Mouse (Mus musculus): Measurements from ENCODE around the gene Ube2n.
"Not testable (repeated sequence)": the region's sequence is repeated elsewhere in the genome, so short reads cannot be mapped to it uniquely, and the experiment has no call there.

Ube2n gene

DNA sequence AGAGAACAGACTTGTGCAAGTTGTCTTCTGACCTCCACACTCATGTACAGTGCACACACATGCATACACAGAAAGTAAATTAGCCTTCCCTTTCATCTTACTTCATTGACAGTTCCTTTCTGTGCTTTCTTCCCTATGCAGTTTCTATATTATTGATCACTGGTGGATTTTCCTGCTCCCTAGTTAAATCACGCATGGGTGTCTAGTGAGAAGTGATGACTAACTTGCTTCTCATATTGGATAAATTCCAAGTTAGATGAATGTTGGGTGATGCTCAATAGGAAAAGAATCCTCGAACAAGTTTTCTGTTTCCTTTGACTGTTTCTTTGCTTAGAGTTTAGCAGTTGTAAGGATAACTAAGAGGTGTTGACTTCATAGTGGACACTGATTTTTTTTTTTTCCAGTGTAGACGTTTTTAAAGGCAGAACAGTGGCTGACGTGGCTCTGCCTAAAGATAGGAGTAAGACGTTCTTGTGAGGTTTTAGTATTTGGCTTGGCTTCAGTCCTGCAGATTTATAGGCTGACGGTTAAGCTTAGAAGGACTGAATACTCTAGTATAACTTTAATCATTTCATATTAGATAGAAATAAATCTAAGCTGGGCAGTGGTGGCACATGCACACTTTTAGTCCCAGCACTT is 10.2 kb downstream of the Ube2n start:
- intact Hi-C loops (cut with DNase I) = no loop called here

DNA sequence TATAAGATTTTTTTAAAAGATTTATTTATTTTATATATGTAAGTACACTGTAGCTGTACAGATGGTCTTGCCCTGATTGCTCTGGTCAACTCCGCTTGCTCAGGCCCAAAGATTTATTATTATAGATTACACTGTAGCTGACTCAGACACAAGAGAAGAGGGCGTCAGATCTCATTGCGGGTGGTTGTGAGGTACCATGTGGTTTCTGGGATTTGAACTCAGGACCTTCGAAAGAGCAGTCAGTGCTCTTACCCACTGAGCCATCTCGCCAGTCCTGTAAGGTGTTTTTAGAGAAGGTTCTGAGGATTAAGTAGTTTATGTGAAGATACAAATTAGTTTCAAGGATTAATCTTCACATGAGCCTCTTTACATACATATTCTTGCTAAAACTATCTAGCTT is 10.9 kb downstream of the Ube2n start:
- intact Hi-C loops (cut with DNase I) = no loop called here

DNA sequence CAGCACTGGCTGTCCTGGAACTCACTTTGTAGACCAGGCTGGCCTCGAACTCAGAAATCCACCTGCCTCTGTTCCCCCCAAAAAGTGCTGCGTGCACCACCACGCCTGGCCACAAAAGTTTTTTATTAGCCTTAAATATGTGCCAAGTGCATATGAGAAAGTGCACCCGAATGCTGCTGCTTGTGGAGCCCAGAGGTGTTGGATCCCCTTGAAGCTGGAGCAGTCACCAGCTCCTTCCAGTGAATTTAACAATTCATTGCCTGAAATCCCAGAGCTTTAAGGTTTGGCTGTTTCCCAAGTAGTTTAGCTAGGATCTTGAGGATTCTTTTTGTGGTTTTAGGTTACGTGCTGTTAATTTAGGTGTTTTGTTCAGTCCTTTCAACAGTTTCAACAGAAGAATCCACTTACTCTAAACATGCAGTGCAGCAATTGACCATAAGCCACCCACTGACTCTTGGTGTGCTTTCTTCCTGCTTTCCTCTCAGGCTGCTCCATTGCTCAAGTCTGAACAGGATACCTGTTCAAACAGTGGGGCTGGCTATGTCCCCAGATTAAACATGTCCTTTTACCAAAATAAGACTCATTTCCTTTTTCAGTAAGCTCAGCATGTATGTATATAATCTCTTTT is 11.7 kb downstream of the Ube2n start:
- intact Hi-C loops (cut with DNase I) = no loop called here

DNA sequence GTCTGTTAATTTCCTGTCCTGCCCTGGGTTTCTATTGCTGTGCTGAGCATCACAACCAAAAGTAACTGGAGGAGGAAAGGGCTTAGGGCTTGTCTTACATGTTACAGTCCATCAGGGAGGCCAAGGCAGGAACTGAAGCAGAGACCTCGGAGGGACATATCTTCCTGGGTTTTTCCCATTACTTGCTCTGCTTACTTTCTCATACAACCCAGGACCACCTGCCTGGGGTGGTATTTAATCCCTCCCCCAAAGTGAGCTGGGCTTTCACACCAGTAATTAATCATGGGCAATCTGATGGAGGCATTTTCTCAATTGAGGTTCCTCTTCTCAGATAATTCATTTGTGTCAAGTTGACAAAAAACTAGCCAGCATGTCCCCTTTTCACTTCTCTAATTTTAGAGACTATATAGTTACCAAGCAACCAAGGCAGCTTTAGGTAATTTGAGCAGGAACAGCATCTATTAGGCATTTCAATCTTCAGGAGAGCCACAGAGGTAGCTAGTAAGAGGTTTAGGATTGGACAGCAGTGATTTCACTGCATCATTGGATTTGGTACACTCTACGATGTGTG is 15.7 kb downstream of the Ube2n start:
- intact Hi-C loops (cut with DNase I) = no loop called here

DNA sequence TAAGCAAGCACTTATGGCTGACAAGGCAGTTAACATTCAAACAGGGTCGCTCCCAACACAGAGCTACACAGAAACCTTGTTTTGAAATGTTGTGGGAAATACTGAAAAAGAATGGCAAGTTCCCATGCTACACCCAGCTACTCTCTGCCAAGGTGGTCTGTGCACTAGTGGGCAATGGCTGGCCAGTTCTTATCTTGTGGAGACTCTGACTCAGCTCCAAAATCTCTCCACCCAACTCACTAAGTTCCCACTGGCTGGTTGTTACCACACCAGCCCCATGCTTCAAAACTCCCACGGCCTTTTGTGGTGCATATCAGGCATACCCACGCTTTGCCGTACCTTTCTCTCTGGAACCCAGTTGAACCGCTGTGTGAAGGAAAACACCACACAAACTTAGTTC is 18.0 kb downstream of the Ube2n start:
- intact Hi-C loops (cut with DNase I) = no loop called here

DNA sequence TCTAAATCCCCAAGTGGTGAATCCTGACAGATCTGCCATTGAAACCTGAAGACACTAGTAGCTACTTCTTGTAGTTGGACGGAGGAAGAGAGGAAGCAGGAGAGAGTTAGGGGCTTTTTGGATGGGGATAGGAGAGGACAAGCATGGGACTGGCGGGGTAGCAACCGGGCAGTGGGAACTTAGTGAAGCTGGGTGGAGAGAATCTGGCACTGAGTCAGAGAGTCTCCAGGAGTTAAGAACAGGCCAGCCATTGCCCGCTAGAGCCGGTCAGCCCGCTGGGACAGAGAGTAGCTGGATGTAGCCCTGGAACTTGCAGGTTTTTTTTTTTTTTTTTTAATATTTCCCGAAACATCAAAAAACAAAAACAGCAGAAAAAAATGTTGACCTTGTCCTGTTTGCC is 18.4 kb downstream of the Ube2n start:
- intact Hi-C loops (cut with DNase I) = no loop called here

DNA sequence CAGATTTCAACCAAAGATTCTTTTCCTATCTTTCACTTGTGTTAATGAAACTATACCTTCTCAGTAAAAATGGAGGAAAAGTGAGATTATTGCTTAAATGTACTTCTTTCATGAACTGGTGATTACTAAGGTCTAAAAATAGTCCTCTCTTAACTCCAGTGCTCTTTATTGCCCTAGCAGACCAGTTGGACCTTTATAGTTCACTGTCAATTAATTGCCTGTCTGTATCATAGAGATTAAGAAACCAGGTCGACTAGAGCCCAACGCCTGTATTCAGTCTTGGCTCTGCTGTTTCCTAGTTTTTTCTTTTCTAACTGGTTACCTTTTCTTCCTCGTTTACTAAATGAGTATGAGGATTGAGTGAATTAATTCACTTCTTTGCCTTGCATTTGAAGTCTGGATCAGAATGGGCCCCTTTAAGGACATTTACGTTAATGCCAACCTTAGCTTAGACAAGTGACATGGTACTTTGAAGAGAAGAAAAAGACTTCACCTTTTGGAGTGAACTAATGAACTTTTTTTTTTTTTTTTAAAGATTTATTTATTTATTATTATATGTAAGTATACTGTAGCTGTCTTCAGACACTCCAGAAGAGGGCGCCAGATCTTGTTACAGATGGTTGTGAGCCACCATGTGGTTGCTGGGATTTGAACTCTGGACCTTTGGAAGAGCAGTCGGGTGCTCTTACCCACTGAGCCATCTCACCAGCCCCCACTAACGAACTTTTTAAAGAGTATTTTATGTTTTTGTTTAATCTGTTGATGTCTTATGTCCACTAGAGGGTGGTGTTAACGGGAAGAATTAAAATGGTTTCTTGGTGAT is 20.7 kb downstream of the Ube2n start:
- intact Hi-C loops (cut with DNase I) = no loop called here

DNA sequence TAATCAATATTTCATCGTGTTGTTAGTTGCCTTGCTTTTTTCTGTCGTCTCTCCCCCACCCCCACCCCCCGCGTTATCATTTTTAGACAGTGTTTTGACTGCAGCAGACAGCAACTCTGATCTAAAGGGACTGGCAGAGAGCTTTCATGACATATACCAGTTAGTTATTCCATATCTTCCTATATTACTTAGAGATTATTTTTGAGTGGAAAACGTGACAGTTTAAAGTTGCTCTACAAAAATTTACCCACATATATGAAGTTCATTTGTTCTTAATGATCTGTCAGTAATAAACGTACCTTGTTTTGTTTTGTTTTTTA is 21.2 kb downstream of the Ube2n start:
- intact Hi-C loops (cut with DNase I) = no loop called here

DNA sequence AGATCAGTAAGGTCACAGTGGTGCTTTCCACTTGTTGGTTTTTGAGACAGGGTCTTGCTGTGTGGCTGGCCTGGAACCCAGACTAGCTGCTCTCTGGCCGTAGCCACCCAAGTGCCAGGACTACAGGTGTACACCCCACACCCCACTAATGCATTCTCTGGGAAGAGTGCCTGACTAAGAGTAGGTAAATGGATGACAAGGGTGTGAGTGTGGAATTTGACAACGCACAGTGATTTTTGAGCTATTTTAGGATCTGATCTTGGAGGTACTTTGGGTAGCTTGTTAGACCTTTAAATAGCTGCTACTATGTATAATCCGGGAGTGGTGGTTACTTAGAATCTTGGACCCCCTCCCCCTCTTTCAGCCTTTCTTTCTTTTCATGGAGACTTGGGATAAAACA is 24.3 kb downstream of the Ube2n start:
- intact Hi-C loops (cut with DNase I) = no loop called here

DNA sequence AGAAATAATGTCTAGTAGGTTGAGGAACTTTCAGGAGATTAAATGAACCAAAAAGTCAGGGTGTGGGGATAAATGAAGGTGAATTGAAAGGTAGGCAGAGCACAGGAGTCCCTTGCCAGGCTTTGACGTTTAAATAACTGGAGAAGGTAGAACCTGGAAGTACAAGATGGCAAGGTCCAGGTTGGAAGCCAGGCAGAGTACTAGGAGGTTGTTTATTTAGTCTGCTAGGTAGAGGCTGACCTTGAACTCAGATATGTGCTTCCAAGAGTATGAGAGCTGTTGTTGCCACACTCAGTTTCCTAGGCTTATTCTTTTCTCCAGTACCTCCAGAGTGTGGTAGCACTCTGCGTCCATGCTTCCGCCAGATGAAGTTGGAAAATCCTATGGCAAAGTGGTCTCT is 24.9 kb downstream of the Ube2n start:
- intact Hi-C loops (cut with DNase I) = no loop called here

DNA sequence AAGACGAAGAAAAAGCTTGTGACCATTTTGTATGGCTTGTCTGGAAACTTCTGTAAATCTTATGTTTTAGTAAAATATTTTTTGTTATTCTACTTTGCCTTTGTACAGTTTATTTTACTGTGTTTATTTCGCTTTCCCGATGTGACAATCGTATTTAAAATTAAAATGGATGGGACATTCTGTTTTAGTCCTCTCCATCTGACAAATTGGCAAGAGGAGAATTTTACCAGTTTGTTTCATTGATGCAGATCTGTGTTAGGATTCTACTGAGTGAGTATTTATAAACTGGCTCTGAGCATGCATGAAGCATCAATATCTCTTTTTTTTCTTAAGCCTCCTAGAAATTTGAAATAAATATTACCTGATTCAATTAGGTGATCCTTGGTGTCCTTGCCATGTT is 28.0 kb downstream of the Ube2n start:
- intact Hi-C loops (cut with DNase I) = no loop called here

DNA sequence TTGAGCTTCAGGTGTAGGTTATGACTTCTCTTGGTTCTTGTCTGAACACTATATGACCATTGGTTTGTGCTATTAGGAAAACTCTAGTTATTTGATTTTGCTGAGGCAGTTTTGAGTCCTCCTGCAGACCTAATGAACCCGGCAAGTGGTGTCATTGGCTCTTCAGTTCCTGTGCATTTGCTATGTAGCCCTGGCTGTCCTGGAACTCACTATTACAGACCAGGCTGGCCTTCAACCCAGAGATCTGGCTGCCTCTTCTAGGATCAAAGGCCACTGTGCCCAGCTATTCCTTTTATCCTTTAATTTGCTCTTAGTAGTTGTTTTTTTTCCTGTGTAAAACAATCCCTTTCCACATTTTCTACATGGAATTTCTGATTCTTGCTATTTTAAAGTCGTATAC is 28.4 kb downstream of the Ube2n start:
- intact Hi-C loops (cut with DNase I) = no loop called here

DNA sequence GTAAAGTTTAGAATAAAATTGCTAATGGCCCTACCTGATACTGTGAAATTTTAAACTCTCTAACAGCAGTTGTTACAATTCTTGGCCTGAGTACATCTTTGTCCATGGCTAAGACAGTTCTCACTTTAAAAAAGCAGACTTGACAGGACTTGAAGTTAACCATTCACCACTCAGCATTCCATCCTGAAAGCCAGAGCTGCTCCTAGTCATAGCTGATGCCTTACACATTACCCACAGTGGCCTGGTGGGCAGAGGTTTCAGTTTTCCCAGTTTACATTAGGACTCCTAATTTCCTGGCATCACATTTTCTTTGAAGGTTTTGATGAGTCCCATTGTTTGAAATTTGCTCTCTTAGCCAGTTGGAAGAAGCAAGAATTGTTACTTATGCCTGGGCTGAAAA is 29.1 kb downstream of the Ube2n start:
- intact Hi-C loops (cut with DNase I) = no loop called here

DNA sequence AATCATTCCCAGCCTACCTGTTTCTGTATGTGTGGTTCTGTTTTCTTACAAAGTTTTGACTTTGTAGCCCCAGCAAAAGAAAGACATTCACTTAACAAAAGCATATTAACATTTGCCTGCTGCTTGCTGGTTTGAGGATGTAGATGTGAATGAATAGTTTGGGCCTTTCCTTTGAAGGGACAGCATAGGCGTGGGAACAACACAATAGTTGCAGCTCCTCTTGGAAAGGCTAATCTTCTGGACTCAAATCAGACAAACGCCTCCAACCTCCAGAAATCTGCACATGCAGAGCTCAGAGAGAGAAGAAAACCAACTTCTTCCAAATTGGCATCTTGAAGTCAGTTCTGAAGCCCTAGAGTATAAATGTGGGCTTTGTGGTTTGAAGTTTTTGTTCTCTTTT is 29.7 kb downstream of the Ube2n start:
- intact Hi-C loops (cut with DNase I) = no loop called here

DNA sequence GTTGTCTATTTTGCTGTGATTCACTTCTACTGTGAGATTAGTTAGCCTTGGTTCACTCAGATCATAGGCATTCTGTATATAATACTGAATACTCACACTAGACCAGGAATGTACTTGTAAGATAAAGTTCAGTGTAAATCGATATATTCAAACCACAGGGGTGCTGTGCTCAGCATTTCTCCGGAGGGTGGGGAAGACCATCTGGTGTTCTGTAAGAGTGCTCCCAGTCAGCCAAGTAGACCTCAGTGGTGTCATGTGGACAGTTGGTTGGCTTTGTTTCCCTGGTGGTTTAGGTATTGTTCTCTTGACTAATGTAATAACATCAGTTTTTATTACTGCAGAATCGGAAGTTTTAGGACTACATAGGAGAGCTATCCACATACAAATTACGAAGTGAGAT is 30.1 kb downstream of the Ube2n start:
- intact Hi-C loops (cut with DNase I) = no loop called here

DNA sequence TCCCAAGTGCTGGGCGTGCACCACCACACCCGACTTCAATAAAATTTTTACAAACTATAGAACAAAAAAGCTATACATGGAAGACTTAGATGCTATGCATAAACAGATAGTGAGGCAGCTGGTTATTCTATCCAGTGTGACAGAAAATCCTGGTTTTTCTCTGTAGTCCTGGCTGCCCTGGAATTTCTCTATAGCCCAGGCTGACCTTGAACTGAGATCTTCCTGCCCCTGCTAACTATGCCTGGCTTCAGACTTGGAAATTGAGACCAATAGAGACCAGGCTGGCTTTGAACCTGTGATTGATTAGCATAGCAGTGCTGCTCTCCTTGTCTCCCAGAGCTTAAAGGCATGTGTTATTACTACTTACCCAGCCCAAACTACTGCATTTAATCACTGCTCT is 31.2 kb downstream of the Ube2n start:
- intact Hi-C loops (cut with DNase I) = no loop called here

DNA sequence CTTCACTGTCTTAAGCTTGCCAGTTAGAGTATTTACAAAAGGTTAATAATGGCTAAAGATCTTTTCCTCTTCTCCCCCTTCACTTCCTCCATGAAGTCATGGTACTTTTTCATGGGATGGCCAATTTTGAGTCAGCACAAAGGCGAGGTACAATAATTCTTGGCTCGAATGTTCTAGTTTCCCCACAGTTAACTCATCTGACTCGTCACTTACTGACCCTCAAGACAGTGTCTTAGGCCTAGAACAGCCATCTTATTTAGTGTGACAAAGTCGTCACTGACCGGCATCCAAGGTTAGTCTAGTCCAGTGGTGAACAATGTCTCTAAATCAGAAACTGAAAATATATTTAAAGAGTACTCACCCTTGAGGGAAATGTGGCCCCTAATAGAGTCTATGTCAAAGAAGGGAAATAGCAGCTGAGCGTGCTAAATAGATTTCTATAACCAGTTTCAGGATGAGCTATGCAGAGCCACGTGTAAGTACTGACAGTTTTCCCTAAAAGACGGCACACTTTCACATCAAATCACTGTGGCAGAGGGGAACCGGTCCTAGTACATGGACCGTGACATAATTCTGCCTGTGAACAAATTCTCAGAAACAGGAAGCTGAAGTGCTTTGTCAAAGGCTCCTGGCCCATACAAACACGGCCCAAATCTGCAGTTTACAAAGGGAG is 33.3 kb downstream of the Ube2n start:
- intact Hi-C loops (cut with DNase I) = no loop called here

DNA sequence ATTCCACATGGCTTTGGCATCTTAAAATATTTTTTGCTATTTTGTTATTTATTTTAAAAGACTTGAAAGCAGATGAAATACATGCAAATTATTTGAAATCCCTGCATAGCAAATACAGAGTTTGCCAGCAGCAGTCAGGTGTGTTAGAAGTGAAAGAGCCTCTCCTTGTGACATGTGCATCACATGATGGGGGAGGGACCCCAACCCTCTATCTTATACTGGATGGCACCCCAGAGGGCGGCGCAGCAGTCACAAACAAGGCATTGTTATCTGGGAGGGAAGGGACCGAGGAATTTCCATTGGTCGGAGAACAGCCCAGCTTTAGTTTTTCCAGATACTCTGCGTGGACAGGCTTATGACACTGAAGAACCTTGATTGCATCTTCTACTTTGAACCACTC is 34.1 kb downstream of the Ube2n start:
- intact Hi-C loops (cut with DNase I) = not testable (repeated sequence)

DNA sequence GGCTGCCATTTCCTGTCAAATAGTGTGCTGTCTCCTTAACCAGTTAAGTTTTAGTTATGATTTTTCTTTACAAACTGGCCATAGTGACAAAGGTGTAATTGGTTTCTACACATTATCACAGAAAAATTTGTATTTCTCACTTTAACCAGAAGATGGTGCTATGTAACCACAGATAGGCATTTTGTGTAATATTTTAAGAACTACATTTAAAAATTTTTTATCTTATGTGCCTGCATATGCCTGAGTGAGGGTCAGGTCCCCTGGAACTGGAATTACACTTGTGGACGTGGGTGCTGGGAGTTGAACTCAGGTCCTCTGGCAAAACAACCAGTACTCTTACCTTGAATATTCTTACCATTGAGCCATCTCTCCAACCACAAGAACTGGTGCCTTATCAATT is 35.6 kb downstream of the Ube2n start:
- intact Hi-C loops (cut with DNase I) = loop anchor here (2.0 to 10.0 kb wide), 2 partner anchors 308 to 484 kb away; no protein-coding TSS in a partner anchor

DNA sequence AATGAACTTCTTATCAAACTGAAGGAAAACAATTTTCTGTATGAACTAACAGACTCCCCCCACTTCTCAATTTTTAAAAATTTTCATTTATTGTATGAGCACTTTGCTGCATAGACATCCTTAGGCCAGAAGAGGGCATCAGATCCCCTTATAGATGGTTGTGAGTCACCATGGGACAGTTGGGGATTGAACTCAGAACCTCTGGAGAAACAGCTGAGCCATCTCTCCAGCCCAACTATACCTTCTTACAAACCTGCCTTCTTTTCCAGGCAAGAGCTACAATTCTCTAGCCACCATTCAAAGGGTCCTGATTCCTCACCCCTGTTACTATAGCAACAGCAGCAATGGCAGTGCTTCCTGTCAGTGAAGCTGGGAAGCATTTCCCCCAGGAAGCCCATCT is 36.8 kb downstream of the Ube2n start:
- intact Hi-C loops (cut with DNase I) = loop anchor here (2.0 to 10.0 kb wide), 3 partner anchors 307 to 483 kb away; no protein-coding TSS in a partner anchor

DNA sequence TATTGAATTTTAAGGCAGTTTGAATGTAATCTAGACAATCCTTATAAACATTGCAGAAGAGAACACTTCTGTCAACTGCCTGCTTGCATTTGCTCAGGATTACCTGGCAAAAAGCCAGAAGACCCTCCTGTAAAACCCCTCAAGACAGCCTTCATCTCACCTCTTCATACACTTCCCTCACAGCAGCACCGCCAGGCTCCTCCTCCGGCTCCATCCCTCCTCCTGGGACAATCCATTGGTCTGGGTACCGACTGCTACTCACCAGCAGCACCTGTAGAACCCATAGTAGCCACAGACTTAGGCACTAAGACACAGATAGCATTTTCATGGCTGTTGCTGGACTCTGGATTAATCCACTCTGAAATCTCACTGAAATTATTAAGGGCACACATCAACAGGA is 37.4 kb downstream of the Ube2n start:
- intact Hi-C loops (cut with DNase I) = loop anchor here (2.0 to 10.0 kb wide), 2 partner anchors 342 to 482 kb away; no protein-coding TSS in a partner anchor

DNA sequence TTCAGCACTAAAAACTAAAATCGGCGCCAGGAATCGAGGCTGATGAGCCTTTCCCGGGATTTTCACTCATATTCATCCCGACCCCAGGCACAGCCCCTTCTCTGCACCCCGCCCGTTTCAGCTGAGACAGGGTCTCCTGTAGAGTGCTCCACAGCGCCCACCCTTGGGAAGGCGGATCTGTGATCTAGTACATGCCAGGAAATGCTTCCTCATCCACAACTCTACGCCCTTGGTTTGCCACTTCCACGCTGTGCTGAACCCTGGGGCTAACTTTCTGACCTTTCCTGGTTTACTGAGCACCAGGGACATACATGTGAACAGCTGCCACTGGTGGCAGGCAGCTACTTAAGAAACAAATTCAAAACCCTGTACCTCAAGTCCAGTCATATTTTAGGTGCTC is 40.9 kb downstream of the Ube2n start:
- intact Hi-C loops (cut with DNase I) = loop anchor here (5.0 to 10.0 kb wide), 2 partner anchors 221 to 479 kb away; no protein-coding TSS in a partner anchor
